ENCODE assay signal across 8 mouse cellular contexts in the genomic region with DNA sequence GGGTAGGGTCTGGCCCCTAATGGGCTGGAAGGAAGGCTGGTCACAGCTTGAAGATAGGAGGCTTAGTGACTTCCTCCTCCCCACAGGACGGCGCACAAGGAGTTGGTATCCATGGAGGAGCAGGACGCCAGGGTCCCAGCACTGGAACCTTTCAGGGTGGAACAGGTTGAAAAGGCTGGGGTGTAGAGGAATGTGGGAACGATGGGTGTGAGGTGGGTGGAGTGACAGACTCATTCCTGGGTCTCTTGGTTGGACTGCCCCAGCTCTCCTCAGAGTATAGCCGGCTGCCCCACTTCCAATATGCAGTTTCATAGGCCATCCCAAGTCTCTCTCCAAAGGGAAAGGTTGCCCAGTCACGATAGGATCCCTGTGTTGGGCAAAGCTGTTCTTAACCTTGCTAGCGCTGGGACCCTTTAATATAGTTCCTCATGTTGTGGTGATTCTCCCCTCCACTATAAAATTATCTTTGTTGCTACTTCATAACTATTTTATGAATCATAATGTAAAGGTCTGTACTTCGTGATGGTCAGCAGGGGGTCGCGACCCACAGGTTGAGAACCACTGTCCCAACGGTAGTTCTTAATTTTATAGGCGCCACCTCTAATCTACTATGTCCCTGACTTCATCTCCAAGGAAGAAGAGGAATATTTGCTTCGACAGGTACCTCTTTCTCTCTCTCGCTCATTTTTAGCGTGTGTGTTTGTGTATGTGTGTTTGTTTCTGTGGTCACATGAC. TPM values are rescaled to one million over a fixed set of nuclear protein-coding genes. Genes with fewer than 3 reads are reported as not detected.
A peak's percentile ranks its signal among the peaks of the same experiment; 100 is the strongest.
DNase-seq lines count a peak whose midpoint lies in the region; ATAC-seq lines count a peak whose summit lies in the region.

No protein-coding gene starts in this region.

- no peak overlapping the region for H3K27ac ChIP-seq in heart, embryonic 14.5 days (replicated peaks in 1 of 2; ENCODE audit: control insufficient read depth in 1 of 2, insufficient read depth in 1 of 2, low read depth in 2 of 2, low read length in 2 of 2)
- H3K27ac ChIP-seq in hindbrain, embryonic 11.5 days (ENCODE audit: low read depth, low read length): no peak overlapping the region
- H3K27ac ChIP-seq in midbrain, embryonic 12.5 days (replicated peaks): no peak overlapping the region

- peak overlapping the region; percentile 91 for H3K4me2 ChIP-seq in heart, embryonic 14.5 days (ENCODE audit: low read length)
- peak overlapping the region; percentile 90 for H3K4me2 ChIP-seq in hindbrain, embryonic 11.5 days (replicated peaks; ENCODE audit: low read depth, low read length)
- H3K4me2 ChIP-seq in midbrain, embryonic 12.5 days (replicated peaks): peak overlapping the region; percentile 92

- WGBS in heart, embryonic 14.5 days: 60% methylated on average over 15 of the region's 15 CpGs
- 65% methylated on average over 15 of the region's 15 CpGs for WGBS in hindbrain, embryonic 11.5 days
- WGBS in midbrain, embryonic 12.5 days: 70% methylated on average over 15 of the region's 15 CpGs

- H3K4me3 ChIP-seq in heart, embryonic 14.5 days (ENCODE audit: control insufficient read depth in 1 of 2, insufficient read depth in 1 of 2, low read depth in 1 of 2, low read length in 2 of 2): peak overlapping the region; percentile 70 to 76
- H3K4me3 ChIP-seq in hindbrain, embryonic 11.5 days (ENCODE audit: low read depth, low read length): peak overlapping the region; percentile 69
- H3K4me3 ChIP-seq in midbrain, embryonic 12.5 days: peak overlapping the region; percentile 70

- DNase-seq in heart, adult 9 months (ENCODE audit: low spot score in 2 of 2): no peak
- DNase-seq in R1 (ENCODE audit: low read depth, low spot score): peak; percentile 55
- DNase-seq in hindbrain, embryonic 11.5 days (ENCODE audit: low spot score): no peak
- no peak for DNase-seq in retina, embryonic 14.5 days (ENCODE audit: low spot score)
- no peak for DNase-seq in T-cell, adult 2 months (ENCODE audit: low spot score)
- DNase-seq in right cerebral cortex, adult 18-20 months: no peak

- H3K9ac ChIP-seq in heart, embryonic 14.5 days (ENCODE audit: low read length): peak overlapping the region; percentile 85
- H3K9ac ChIP-seq in hindbrain, embryonic 11.5 days (ENCODE audit: low read depth, low read length): peak overlapping the region; percentile 71
- peak overlapping the region; percentile 72 for H3K9ac ChIP-seq in midbrain, embryonic 12.5 days (replicated peaks)

- no peaks in the 10 kb centered on the region for H3K9me3 ChIP-seq in heart, embryonic 14.5 days (ENCODE audit: control insufficient read depth, low read length)
- H3K9me3 ChIP-seq in hindbrain, embryonic 11.5 days (ENCODE audit: control insufficient read depth, low read length): no peaks in the 10 kb centered on the region
- H3K9me3 ChIP-seq in midbrain, embryonic 12.5 days: no peaks in the 10 kb centered on the region

- H3K36me3 ChIP-seq in heart, embryonic 14.5 days (ENCODE audit: control insufficient read depth, insufficient read depth, low read length): peaks cover 14% of the 10 kb centered on the region; the same call in 1 of the 2 replicates
- no peaks in the 10 kb centered on the region; the same call in 1 of the 2 replicates for H3K36me3 ChIP-seq in hindbrain, embryonic 11.5 days (ENCODE audit: control insufficient read depth, insufficient read depth, low read length)
- peaks cover 38% of the 10 kb centered on the region for H3K36me3 ChIP-seq in midbrain, embryonic 12.5 days

- H3K4me1 ChIP-seq in heart, embryonic 14.5 days (ENCODE audit: control insufficient read depth in 2 of 2, insufficient read depth in 2 of 2, low read length in 2 of 2): peaks cover 10 to 19% of the 10 kb centered on the region in 2 experiments
- peaks cover 5% of the 10 kb centered on the region; the same call in 1 of the 2 replicates for H3K4me1 ChIP-seq in hindbrain, embryonic 11.5 days (replicated peaks; ENCODE audit: control insufficient read depth, insufficient read depth, low read length)
- H3K4me1 ChIP-seq in midbrain, embryonic 12.5 days: peaks cover 22% of the 10 kb centered on the region

- no peak for ATAC-seq in heart, embryonic 14.5 days (ENCODE audit: insufficient number of reproducible peaks, insufficient read depth, low FRiP score, low read depth)
- ATAC-seq in hindbrain, embryonic 11.5 days (ENCODE audit: low FRiP score): no peak
- no peak for ATAC-seq in midbrain, embryonic 12.5 days (ENCODE audit: low FRiP score, low read depth)

- H3K27me3 ChIP-seq in heart, embryonic 14.5 days (ENCODE audit: control insufficient read depth, insufficient read depth, low read length): no peaks in the 10 kb centered on the region
- H3K27me3 ChIP-seq in hindbrain, embryonic 11.5 days (ENCODE audit: control insufficient read depth, insufficient read depth, low read length): no peaks in the 10 kb centered on the region
- H3K27me3 ChIP-seq in midbrain, embryonic 12.5 days: no peaks in the 10 kb centered on the region

RNA-seq across cellular contexts. Expression of a gene that starts 1.0 kb away (rescaled TPM):
- polyA plus RNA-seq in heart, embryonic 14.5 days (2014; fragmentation: Nextera tagmentation; extraction: Ambion mirVana): 68.9 and 70.6 TPM in 2 replicates
- polyA plus RNA-seq in hindbrain, embryonic 11.5 days (2014; fragmentation: Nextera tagmentation; extraction: Ambion mirVana): 82.1 and 85.2 TPM in 2 replicates
- 86.9 and 92.9 TPM in 2 replicates for polyA plus RNA-seq in midbrain, embryonic 12.5 days (2016; fragmentation: Nextera tagmentation; extraction: Ambion mirVana)

RNA-seq across cellular contexts. Expression of a gene that starts 5.0 kb away (rescaled TPM):
- 8.1 and 13.0 TPM in 2 replicates for polyA plus RNA-seq in heart, embryonic 14.5 days (2014; fragmentation: Nextera tagmentation; extraction: Ambion mirVana)
- 17.4 and 18.7 TPM in 2 replicates for polyA plus RNA-seq in hindbrain, embryonic 11.5 days (2014; fragmentation: Nextera tagmentation; extraction: Ambion mirVana)
- 17.5 and 19.0 TPM in 2 replicates for polyA plus RNA-seq in midbrain, embryonic 12.5 days (2016; fragmentation: Nextera tagmentation; extraction: Ambion mirVana)

RNA-seq across cellular contexts. Expression of a gene that starts 12.0 kb away (rescaled TPM):
- polyA plus RNA-seq in heart, embryonic 14.5 days (2014; fragmentation: Nextera tagmentation; extraction: Ambion mirVana): not detected in 2 replicates
- 1.4 and 3.3 TPM in 2 replicates for polyA plus RNA-seq in hindbrain, embryonic 11.5 days (2014; fragmentation: Nextera tagmentation; extraction: Ambion mirVana)
- 0.63 TPM in 1 of 2 replicates, not detected in the other for polyA plus RNA-seq in midbrain, embryonic 12.5 days (2016; fragmentation: Nextera tagmentation; extraction: Ambion mirVana)

RNA-seq across cellular contexts. Expression of a gene that starts 14.1 kb away (rescaled TPM):
- polyA plus RNA-seq in heart, embryonic 14.5 days (2014; fragmentation: Nextera tagmentation; extraction: Ambion mirVana): 17.9 and 18.7 TPM in 2 replicates
- polyA plus RNA-seq in hindbrain, embryonic 11.5 days (2014; fragmentation: Nextera tagmentation; extraction: Ambion mirVana): 20.9 and 23.2 TPM in 2 replicates
- polyA plus RNA-seq in midbrain, embryonic 12.5 days (2016; fragmentation: Nextera tagmentation; extraction: Ambion mirVana): 22.2 and 27.4 TPM in 2 replicates

RNA-seq across cellular contexts. Expression of a gene that starts 18.0 kb away (rescaled TPM):
- 10.1 and 12.8 TPM in 2 replicates for polyA plus RNA-seq in heart, embryonic 14.5 days (2014; fragmentation: Nextera tagmentation; extraction: Ambion mirVana)
- polyA plus RNA-seq in hindbrain, embryonic 11.5 days (2014; fragmentation: Nextera tagmentation; extraction: Ambion mirVana): 66.7 and 78.4 TPM in 2 replicates
- 76.3 and 88.6 TPM in 2 replicates for polyA plus RNA-seq in midbrain, embryonic 12.5 days (2016; fragmentation: Nextera tagmentation; extraction: Ambion mirVana)
